Mouse (Mus musculus): ENCODE results near the gene Faah.

GRCm38 (mm10) chr4:116015502-116015901 is 2.2 kb downstream of the Faah start:
- TF ChIP-seq CTCF (IDR thresholded peaks at IDR 0.05) (no peak), EP300 (IDR thresholded peaks at IDR 0.05) (no peak)
